Mouse (Mus musculus): ENCODE data around the gene Clba1. TPM values are rescaled to one million over a fixed set of nuclear protein-coding genes. Genes with fewer than 3 reads are reported as not detected.

Clba1 gene
- polyA plus RNA-seq, 1 experiment from 2014 or later, result 17.0 TPM

GRCm38 (mm10) chr12:112847880-112848279, 39.1 kb downstream of the Clba1 start:
- no peaks in the 10 kb centered on the region for H3K36me3 ChIP-seq (ENCODE audit: control insufficient read depth, insufficient read depth, low read length)
- H3K4me2 ChIP-seq (ENCODE audit: low read length), result no peak overlapping the region
- no peaks in the 10 kb centered on the region for H3K27me3 ChIP-seq (replicated peaks; ENCODE audit: control insufficient read depth, insufficient read depth, low read length)
- H3K9me3 ChIP-seq (replicated peaks; ENCODE audit: control insufficient read depth, low read length), result no peaks in the 10 kb centered on the region
- ATAC-seq (no peak), DNase-seq (ENCODE audit: low spot score) (no peak)
- no peaks in the 10 kb centered on the region for H3K4me1 ChIP-seq (ENCODE audit: control insufficient read depth, insufficient read depth, low read length)
- H3K4me3 ChIP-seq (ENCODE audit: low read depth, low read length), result no peak overlapping the region
- 97% methylated on average over 2 of the region's 2 CpGs for WGBS
- no peak overlapping the region for H3K27ac ChIP-seq (ENCODE audit: low read depth, low read length)
- H3K9ac ChIP-seq (ENCODE audit: low read length), result no peak overlapping the region

GRCm38 (mm10) chr12:112849235-112850022, 40.7 kb downstream of the Clba1 start:
- H3K9ac ChIP-seq (ENCODE audit: low read length), result no peak overlapping the region

DNA sequence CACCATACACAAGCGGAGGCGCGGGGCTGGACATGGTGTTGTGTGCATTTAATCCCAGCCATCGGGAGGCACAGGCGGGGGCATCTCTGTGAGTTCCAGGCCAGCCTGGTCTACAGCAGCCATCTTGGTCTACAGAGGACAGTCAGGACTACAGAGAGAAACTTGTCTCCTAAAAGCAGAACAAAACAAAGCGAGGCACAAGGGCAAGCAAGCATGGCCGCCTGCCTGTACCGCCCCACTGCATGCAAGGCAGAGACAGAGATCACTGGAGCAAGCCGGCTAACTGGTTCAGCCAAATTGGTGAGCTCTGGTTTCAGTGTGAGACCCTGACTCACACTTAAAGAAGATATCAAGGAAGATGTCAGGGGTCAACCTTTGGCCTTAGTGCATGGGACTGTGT, 41.6 kb downstream of the Clba1 start:
- H3K36me3 ChIP-seq (ENCODE audit: control insufficient read depth, insufficient read depth, low read length), result no peaks in the 10 kb centered on the region
- H3K27me3 ChIP-seq (replicated peaks; ENCODE audit: control insufficient read depth, insufficient read depth, low read length), result no peaks in the 10 kb centered on the region
- ATAC-seq (no peak), DNase-seq (ENCODE audit: low spot score) (no peak)
- no peak overlapping the region for H3K9ac ChIP-seq (ENCODE audit: low read length)
- no peak overlapping the region for H3K4me2 ChIP-seq (ENCODE audit: low read length)
- H3K9me3 ChIP-seq (replicated peaks; ENCODE audit: control insufficient read depth, low read length), result no peaks in the 10 kb centered on the region
- H3K4me1 ChIP-seq (ENCODE audit: control insufficient read depth, insufficient read depth, low read length), result no peaks in the 10 kb centered on the region
- WGBS, result 83% methylated on average over 9 of the region's 9 CpGs
- H3K27ac ChIP-seq (ENCODE audit: low read depth, low read length), result no peak overlapping the region
- no peak overlapping the region for H3K4me3 ChIP-seq (ENCODE audit: low read depth, low read length)

More at GRCm38 (mm10) chr12:112849235-112850022, 40.7 kb downstream of the Clba1 start:
- Histone ChIP-seq H3K4me1 (ENCODE audit: control insufficient read depth, insufficient read depth, low read length) (no peaks in the 10 kb centered on the region), H3K9me3 (replicated peaks; ENCODE audit: control insufficient read depth, low read length) (no peaks in the 10 kb centered on the region), H3K36me3 (ENCODE audit: control insufficient read depth, insufficient read depth, low read length) (no peaks in the 10 kb centered on the region), H3K4me2 (ENCODE audit: low read length) (no peak overlapping the region), H3K27me3 (replicated peaks; ENCODE audit: control insufficient read depth, insufficient read depth, low read length) (no peaks in the 10 kb centered on the region), H3K27ac (ENCODE audit: low read depth, low read length) (no peak overlapping the region), H3K4me3 (ENCODE audit: low read depth, low read length) (no peak overlapping the region)
- ATAC-seq (no peak), DNase-seq (ENCODE audit: low spot score) (no peak)
- WGBS, result 84% methylated on average over 11 of the region's 11 CpGs

DNA sequence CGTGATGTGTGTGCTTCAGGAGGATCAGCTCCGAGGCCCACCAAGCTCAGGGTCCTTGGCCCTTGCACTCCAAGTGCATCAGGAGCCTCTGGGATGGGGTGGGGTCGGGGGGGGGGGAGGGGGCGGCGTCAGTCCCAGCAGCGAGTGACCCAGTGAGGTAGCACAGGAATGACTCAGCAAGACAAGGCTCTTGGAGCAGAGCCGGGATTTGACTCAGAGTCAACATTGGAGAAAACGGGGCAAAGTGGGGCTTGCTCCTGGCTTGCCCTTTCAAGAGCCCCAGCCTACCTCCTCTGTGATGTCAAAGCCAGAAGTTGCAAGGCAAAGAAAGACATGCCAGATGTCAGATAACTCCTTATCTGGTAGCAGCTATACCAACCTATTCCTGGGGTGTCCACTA, 42.4 kb downstream of the Clba1 start:
- 54% methylated on average over 8 of the region's 8 CpGs for WGBS
- no peaks in the 10 kb centered on the region for H3K36me3 ChIP-seq (ENCODE audit: control insufficient read depth, insufficient read depth, low read length)
- H3K4me3 ChIP-seq (ENCODE audit: low read depth, low read length), result no peak overlapping the region
- no peaks in the 10 kb centered on the region for H3K27me3 ChIP-seq (replicated peaks; ENCODE audit: control insufficient read depth, insufficient read depth, low read length)
- H3K9ac ChIP-seq (ENCODE audit: low read length), result no peak overlapping the region
- DNase-seq (ENCODE audit: low spot score) (no peak), ATAC-seq (no peak)
- no peak overlapping the region for H3K4me2 ChIP-seq (ENCODE audit: low read length)
- no peaks in the 10 kb centered on the region for H3K9me3 ChIP-seq (replicated peaks; ENCODE audit: control insufficient read depth, low read length)
- no peaks in the 10 kb centered on the region for H3K4me1 ChIP-seq (ENCODE audit: control insufficient read depth, insufficient read depth, low read length)
- H3K27ac ChIP-seq (ENCODE audit: low read depth, low read length), result no peak overlapping the region

DNA sequence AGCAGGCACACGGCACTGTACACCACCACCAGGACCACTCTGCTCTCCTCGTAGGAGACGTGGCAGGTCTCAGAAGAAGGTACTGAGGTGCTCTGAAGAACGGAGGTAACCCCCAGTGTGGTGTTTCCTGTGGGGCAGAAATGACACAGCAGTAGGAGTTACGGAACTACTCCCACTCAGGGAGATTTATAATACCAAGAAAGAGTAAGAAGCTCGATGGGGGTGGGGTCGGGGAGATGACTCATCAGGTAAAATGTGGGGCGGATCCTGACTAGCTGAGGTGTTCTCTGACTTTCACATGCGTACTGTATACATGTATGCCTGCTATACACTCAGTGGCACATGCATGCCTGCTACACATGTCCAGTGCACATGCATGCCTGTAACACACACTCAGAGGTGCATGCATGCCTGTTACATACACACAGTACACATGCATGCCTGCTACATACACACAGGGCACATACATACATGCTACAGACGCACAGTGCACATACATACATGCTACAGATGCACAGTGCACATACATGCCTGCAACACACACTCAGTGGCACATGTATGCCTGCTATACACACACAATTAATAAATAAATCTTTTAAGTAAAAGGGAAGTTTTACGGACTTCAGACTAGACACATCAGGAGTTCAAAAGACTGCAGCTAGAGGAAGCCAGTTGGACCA, 44.5 kb downstream of the Clba1 start:
- no peaks in the 10 kb centered on the region for H3K4me1 ChIP-seq (ENCODE audit: control insufficient read depth, insufficient read depth, low read length)
- no peaks in the 10 kb centered on the region for H3K36me3 ChIP-seq (ENCODE audit: control insufficient read depth, insufficient read depth, low read length)
- no peaks in the 10 kb centered on the region for H3K9me3 ChIP-seq (replicated peaks; ENCODE audit: control insufficient read depth, low read length)
- H3K4me2 ChIP-seq (ENCODE audit: low read length), result no peak overlapping the region
- whole genome bisulfite sequencing, result 88% methylated on average over 11 of the region's 11 CpGs
- H3K4me3 ChIP-seq (ENCODE audit: low read depth, low read length), result no peak overlapping the region
- no peak overlapping the region for H3K9ac ChIP-seq (ENCODE audit: low read length)
- H3K27ac ChIP-seq (ENCODE audit: low read depth, low read length), result no peak overlapping the region
- ATAC-seq, result no peak
- DNase-seq (ENCODE audit: low spot score), result no peak
- H3K27me3 ChIP-seq (replicated peaks; ENCODE audit: control insufficient read depth, insufficient read depth, low read length), result no peaks in the 10 kb centered on the region

- Histone ChIP-seq H3K9ac (ENCODE audit: low read length) (no peak overlapping the region), H3K27me3 (replicated peaks; ENCODE audit: control insufficient read depth, insufficient read depth, low read length) (no peaks in the 10 kb centered on the region), H3K9me3 (replicated peaks; ENCODE audit: control insufficient read depth, low read length) (no peaks in the 10 kb centered on the region), H3K4me2 (ENCODE audit: low read length) (no peak overlapping the region), H3K27ac (ENCODE audit: low read depth, low read length) (no peak overlapping the region), H3K4me1 (ENCODE audit: control insufficient read depth, insufficient read depth, low read length) (no peaks in the 10 kb centered on the region), H3K4me3 (ENCODE audit: low read depth, low read length) (no peak overlapping the region), H3K36me3 (ENCODE audit: control insufficient read depth, insufficient read depth, low read length) (no peaks in the 10 kb centered on the region)
- WGBS, result 76% methylated on average over 7 of the region's 7 CpGs
- DNase-seq (ENCODE audit: low spot score) (no peak), ATAC-seq (no peak)
Measured at GRCm38 (mm10) chr12:112854610-112855333, 46.0 kb downstream of the Clba1 start.

GRCm38 (mm10) chr12:112856338-112856737, 47.6 kb downstream of the Clba1 start:
- ATAC-seq (no peak), DNase-seq (ENCODE audit: low spot score) (no peak)
- H3K27me3 ChIP-seq (replicated peaks; ENCODE audit: control insufficient read depth, insufficient read depth, low read length), result no peaks in the 10 kb centered on the region
- no peaks in the 10 kb centered on the region for H3K4me1 ChIP-seq (ENCODE audit: control insufficient read depth, insufficient read depth, low read length)
- no peaks in the 10 kb centered on the region for H3K9me3 ChIP-seq (replicated peaks; ENCODE audit: control insufficient read depth, low read length)
- no peak overlapping the region for H3K4me2 ChIP-seq (ENCODE audit: low read length)
- WGBS, result 93% methylated on average over 3 of the region's 3 CpGs
- H3K4me3 ChIP-seq (ENCODE audit: low read depth, low read length), result no peak overlapping the region
- no peak overlapping the region for H3K9ac ChIP-seq (ENCODE audit: low read length)
- H3K36me3 ChIP-seq (ENCODE audit: control insufficient read depth, insufficient read depth, low read length), result no peaks in the 10 kb centered on the region
- no peak overlapping the region for H3K27ac ChIP-seq (ENCODE audit: low read depth, low read length)

DNA sequence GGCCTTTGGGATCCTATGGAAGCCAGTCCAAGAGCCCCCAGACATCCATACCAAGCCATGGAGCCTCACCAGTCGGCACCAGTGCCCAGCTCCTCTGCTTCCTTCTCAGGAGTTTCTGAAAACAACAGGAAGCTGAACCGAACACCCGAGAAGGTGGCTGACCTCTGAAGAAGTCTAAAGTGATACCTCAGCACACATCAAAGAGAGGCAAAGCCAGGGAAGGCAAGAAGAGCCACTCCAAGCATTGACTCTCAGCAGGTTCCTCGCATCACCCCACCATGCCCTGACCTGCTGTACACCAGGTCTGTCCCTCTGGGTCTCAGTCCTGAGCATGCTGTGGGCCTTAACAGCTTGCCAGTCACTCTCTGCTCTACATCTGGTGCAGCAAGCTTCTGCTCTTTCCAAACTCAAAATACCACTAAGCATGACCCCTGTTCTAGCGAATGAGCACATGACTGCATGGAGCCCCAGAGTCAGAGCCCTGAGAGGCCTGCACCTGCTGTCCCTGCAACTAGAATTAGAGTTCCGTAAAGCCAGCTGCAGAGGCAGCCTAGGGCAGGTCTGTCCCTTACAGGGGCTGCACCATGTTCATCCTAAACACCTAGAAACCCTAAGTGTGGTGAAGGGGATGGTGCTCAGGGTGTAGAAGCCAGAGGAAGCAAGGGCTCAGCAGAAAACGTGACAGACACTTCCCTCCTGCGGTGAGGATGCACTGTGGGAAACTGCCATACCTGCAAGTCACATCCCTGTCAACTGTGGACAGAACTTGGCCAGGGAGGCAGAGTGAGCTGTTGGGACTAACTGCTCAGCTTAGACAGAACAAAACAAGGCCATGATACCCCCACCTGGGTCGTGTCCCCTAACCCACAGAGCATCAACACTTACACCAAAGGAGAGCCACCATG, 48.5 kb downstream of the Clba1 start:
- Histone ChIP-seq H3K36me3 (ENCODE audit: control insufficient read depth, insufficient read depth, low read length) (no peaks in the 10 kb centered on the region), H3K4me1 (ENCODE audit: control insufficient read depth, insufficient read depth, low read length) (no peaks in the 10 kb centered on the region), H3K4me2 (ENCODE audit: low read length) (no peak overlapping the region), H3K9ac (ENCODE audit: low read length) (no peak overlapping the region), H3K27me3 (replicated peaks; ENCODE audit: control insufficient read depth, insufficient read depth, low read length) (no peaks in the 10 kb centered on the region), H3K9me3 (replicated peaks; ENCODE audit: control insufficient read depth, low read length) (no peaks in the 10 kb centered on the region), H3K4me3 (ENCODE audit: low read depth, low read length) (no peak overlapping the region), H3K27ac (ENCODE audit: low read depth, low read length) (no peak overlapping the region)
- 71% methylated on average over 9 of the region's 9 CpGs for WGBS
- DNase-seq (ENCODE audit: low spot score) (no peak), ATAC-seq (no peak)

Measured in forebrain, embryonic 14.5 days (tissue).